Mouse (Mus musculus) spleen, adult 2 months (tissue): Measurements from ENCODE around the gene Bloc1s3. TPM values are rescaled to one million over a fixed set of nuclear protein-coding genes. Genes with fewer than 3 reads are reported as not detected.
A peak's percentile ranks its signal among the peaks of the same experiment; 100 is the strongest.

Experiments
- DNase-seq, 2 experiments: peaks; one replicate each; pipeline versions ENCODE4 v3.0.0 to v3.0.0-alpha.2; 2012 to 2021; ENCODE audit warnings: low spot score in 2 of 2, low read depth in 1 of 2
- H3K27ac ChIP-seq: fragments of 200-500 bp; 2 replicates; pipeline ENCODE4 v1.5.1; 2012; ENCODE audit warnings: low read length, inconsistent platforms; ENCODE audit not compliant: insufficient read depth
- H3K27me3 ChIP-seq: fragments of 200-500 bp; 2 replicates; pipeline ENCODE4 v1.6.1; 2012; ENCODE audit warnings: mild to moderate bottlenecking, moderate library complexity, low read length, inconsistent platforms; ENCODE audit not compliant: control insufficient read depth, insufficient read depth
- H3K36me3 ChIP-seq: fragments of 200-500 bp; 2 replicates; pipeline ENCODE4 v1.6.1; 2012; ENCODE audit warnings: mild to moderate bottlenecking, low read length, inconsistent platforms; ENCODE audit not compliant: control insufficient read depth, insufficient read depth
- H3K4me1 ChIP-seq: fragments of 200-500 bp; 2 replicates; pipeline ENCODE4 v1.6.1; 2011; ENCODE audit warnings: inconsistent platforms; ENCODE audit not compliant: control insufficient read depth, insufficient read depth, insufficient read length
- H3K4me3 ChIP-seq: fragments of 200-500 bp; 2 replicates; pipeline ENCODE4 v1.5.1; 2011; ENCODE audit warnings: mild to moderate bottlenecking, inconsistent platforms; ENCODE audit not compliant: insufficient read depth, insufficient read length; ENCODE audit errors: extremely low read depth
- CTCF ChIP-seq: fragments of 200-500 bp; IDR thresholded peaks from 2 replicates; pipeline ENCODE4 v1.5.1; 2011; ENCODE audit warnings: mild to moderate bottlenecking, inconsistent platforms; ENCODE audit not compliant: insufficient read depth, insufficient read length, insufficient replicate concordance; ENCODE audit errors: extremely low read depth
- POLR2A ChIP-seq: fragments of 200-500 bp; IDR thresholded peaks from 2 replicates; pipeline ENCODE4 v1.6.1; 2011; ENCODE audit warnings: low read depth, low read length, inconsistent platforms
- WGBS: fragments of 180-500 bp; shearing (Covaris S2); methylation state at CpG from one replicate; pipeline ENCODE4 v1.1.7; 2018; 5-methylcytosine and 5-hydroxymethylcytosine counted together
- polyA plus RNA-seq: library from polyadenylated mRNA; depleted of rRNA; stranded (reverse); fragments of >200 nt; gene quantifications from 2 replicates; pipeline ENCODE4 v1.2.3, GENCODE M21; 2012

Bloc1s3 gene
- polyA plus RNA-seq, 1 experiment, result 8.8 TPM

- Histone ChIP-seq H3K27ac (no peak overlapping the region), H3K36me3 (no peaks in the 10 kb centered on the region), H3K4me1 (peaks cover 6% of the 10 kb centered on the region; the same call in 1 of the 2 replicates), H3K27me3 (no peaks in the 10 kb centered on the region), H3K4me3 (no peak overlapping the region)
- no peak for DNase-seq
- TF ChIP-seq POLR2A, result no peak
- no peak for TF ChIP-seq CTCF
- WGBS, result 89% methylated on average over 31 of the region's 31 CpGs
Observed at GRCm38 (mm10) chr7:19489525-19489924, 18.6 kb downstream of the Bloc1s3 start.

- Histone ChIP-seq H3K4me3 (no peak overlapping the region), H3K27me3 (no peaks in the 10 kb centered on the region), H3K27ac (no peak overlapping the region), H3K4me1 (peaks cover 1% of the 10 kb centered on the region; the same call in 1 of the 2 replicates), H3K36me3 (no peaks in the 10 kb centered on the region)
- DNase-seq, result no peak
- WGBS, result 90% methylated on average over 7 of the region's 7 CpGs
- no peak for TF ChIP-seq POLR2A
- no peak for TF ChIP-seq CTCF
Observed at GRCm38 (mm10) chr7:19486549-19486948, 21.6 kb downstream of the Bloc1s3 start.

- H3K27me3 ChIP-seq, result no peaks in the 10 kb centered on the region
- H3K4me1 ChIP-seq, result no peaks in the 10 kb centered on the region
- DNase-seq, result no peak
- no peak overlapping the region for H3K4me3 ChIP-seq
- H3K27ac ChIP-seq, result no peak overlapping the region
- 71% methylated on average over 1 of the region's 1 CpGs for WGBS
- TF ChIP-seq CTCF (no peak), POLR2A (no peak)
- H3K36me3 ChIP-seq, result no peaks in the 10 kb centered on the region
Observed at GRCm38 (mm10) chr7:19485488-19485887, 22.7 kb downstream of the Bloc1s3 start.

GRCm38 (mm10) chr7:19483281-19483680, 24.9 kb downstream of the Bloc1s3 start:
- Histone ChIP-seq H3K36me3 (no peaks in the 10 kb centered on the region), H3K4me3 (no peak overlapping the region), H3K4me1 (no peaks in the 10 kb centered on the region), H3K27me3 (no peaks in the 10 kb centered on the region), H3K27ac (no peak overlapping the region)
- 92% methylated on average over 8 of the region's 8 CpGs for WGBS
- TF ChIP-seq CTCF, result no peak
- no peak for TF ChIP-seq POLR2A
- DNase-seq, result no peak

- WGBS, result 56% methylated on average over 14 of the region's 14 CpGs
- TF ChIP-seq CTCF (no peak), POLR2A (no peak)
Observed at GRCm38 (mm10) chr7:19477624-19478384, 30.4 kb downstream of the Bloc1s3 start.

GRCm38 (mm10) chr7:19477084-19477483, 31.1 kb downstream of the Bloc1s3 start:
- peaks cover 2% of the 10 kb centered on the region for H3K27me3 ChIP-seq
- TF ChIP-seq CTCF, result peak; percentile 2; the same call in 1 of the 2 replicates
- no peak for TF ChIP-seq POLR2A
- 69% methylated on average over 2 of the region's 2 CpGs for WGBS

More at GRCm38 (mm10) chr7:19477624-19478384, 30.4 kb downstream of the Bloc1s3 start:
- Histone ChIP-seq H3K36me3 (no peaks in the 10 kb centered on the region), H3K27ac (no peak overlapping the region), H3K4me1 (peaks cover 14% of the 10 kb centered on the region), H3K27me3 (peaks cover 2% of the 10 kb centered on the region), H3K4me3 (no peak overlapping the region)
- DNase-seq, result no peak

GRCm38 (mm10) chr7:19473875-19474443, 34.2 kb downstream of the Bloc1s3 start:
- DNase-seq, result peak in 1 of 2 experiments; percentile 32
- Histone ChIP-seq H3K36me3 (no peaks in the 10 kb centered on the region), H3K4me3 (peak overlapping the region; percentile 54), H3K4me1 (peaks cover 27% of the 10 kb centered on the region), H3K27ac (peak overlapping the region; percentile 40; the same call in 1 of the 2 replicates), H3K27me3 (peaks cover 2% of the 10 kb centered on the region)
- 7% methylated on average over 76 of the region's 89 CpGs for WGBS
- no peak for TF ChIP-seq CTCF
- no peak for TF ChIP-seq POLR2A

More at GRCm38 (mm10) chr7:19477084-19477483, 31.1 kb downstream of the Bloc1s3 start:
- Histone ChIP-seq H3K36me3 (no peaks in the 10 kb centered on the region), H3K27ac (no peak overlapping the region), H3K4me3 (no peak overlapping the region), H3K4me1 (peaks cover 21% of the 10 kb centered on the region)
- DNase-seq, result no peak
